Mouse (Mus musculus) gastrocnemius, adult 18-20 months (tissue): ENCODE measurements around the gene Samd1. TPM values are rescaled to one million over a fixed set of nuclear protein-coding genes. Genes with fewer than 3 reads are reported as not detected.
A peak's percentile ranks its signal among the peaks of the same experiment; 100 is the strongest.

Source experiments
- DNase-seq: peaks from one replicate; pipeline ENCODE4 v3.0.0; 2021; ENCODE audit warnings: low spot score
- long read RNA-seq, 2 experiments: library from polyadenylated mRNA; stranded (forward); transcript quantifications; one replicate each; pipeline ENCODE4 v2.0.0; 2021
- total RNA-seq, 2 experiments: library from RNA; stranded (reverse); gene quantifications; 2 replicates each; pipeline ENCODE4 v1.2.3; 2021

Gene Samd1
- total RNA-seq: 10 to 100 TPM; 12.3 to 16.9 TPM
- long read RNA-seq, experiment 1, partial matches to known transcripts: 0 of 2 reads
- long read RNA-seq, experiment 1, other reads (novel, unspliced or antisense): 0 of 2 reads
- long read RNA-seq, experiment 2, partial matches to known transcripts: 1 of 5 reads
- long read RNA-seq, experiment 2, other reads (novel, unspliced or antisense): 0 of 5 reads

DNA sequence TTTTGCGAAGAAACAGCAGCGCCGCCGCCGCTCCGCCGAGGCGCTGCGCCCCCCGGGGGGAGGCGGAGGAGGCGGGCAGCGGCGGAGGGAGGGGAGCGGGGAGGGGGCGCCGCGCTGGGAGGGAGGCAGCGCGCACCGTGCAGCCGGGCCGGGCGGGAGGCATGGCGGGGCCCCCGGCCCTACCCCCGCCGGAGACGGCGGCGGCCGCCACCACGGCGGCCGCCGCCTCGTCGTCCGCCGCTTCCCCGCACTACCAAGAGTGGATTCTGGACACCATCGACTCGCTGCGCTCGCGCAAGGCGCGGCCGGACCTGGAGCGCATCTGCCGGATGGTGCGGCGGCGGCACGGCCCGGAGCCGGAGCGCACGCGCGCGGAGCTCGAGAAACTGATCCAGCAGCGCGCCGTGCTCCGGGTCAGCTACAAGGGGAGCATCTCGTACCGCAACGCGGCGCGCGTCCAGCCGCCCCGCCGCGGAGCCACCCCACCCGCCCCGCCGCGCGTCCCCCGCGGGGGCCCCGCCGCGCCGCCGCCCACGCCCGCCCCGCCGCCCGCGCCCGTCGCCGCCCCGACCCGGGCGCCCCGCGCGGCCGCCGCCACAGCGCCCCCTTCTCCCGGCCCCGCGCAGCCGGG, at the start of gene Samd1:
Gene Samd1 (plus strand): TSS at position 162 of the 631 bp plus-strand sequence.
- no peak for DNase-seq

DNA sequence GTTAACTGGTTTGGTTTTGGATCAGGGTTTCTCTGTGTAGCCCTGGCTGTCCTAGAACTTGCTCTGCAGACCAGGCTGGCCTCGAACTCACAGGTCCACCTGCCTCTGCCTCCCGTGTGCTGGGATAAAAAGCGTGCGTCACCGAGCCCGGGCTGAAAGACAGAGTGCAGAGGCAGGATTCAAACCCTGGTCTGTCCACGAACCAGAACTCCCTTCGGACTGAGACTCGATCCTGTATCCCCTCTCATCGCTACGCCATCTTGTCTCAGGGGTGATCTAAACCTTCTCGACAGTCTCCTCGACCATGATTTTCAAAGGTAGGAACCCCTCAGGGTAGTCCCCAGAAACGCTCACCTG, 42.7 kb upstream of the Samd1 start:
- DNase-seq: no peak

DNA sequence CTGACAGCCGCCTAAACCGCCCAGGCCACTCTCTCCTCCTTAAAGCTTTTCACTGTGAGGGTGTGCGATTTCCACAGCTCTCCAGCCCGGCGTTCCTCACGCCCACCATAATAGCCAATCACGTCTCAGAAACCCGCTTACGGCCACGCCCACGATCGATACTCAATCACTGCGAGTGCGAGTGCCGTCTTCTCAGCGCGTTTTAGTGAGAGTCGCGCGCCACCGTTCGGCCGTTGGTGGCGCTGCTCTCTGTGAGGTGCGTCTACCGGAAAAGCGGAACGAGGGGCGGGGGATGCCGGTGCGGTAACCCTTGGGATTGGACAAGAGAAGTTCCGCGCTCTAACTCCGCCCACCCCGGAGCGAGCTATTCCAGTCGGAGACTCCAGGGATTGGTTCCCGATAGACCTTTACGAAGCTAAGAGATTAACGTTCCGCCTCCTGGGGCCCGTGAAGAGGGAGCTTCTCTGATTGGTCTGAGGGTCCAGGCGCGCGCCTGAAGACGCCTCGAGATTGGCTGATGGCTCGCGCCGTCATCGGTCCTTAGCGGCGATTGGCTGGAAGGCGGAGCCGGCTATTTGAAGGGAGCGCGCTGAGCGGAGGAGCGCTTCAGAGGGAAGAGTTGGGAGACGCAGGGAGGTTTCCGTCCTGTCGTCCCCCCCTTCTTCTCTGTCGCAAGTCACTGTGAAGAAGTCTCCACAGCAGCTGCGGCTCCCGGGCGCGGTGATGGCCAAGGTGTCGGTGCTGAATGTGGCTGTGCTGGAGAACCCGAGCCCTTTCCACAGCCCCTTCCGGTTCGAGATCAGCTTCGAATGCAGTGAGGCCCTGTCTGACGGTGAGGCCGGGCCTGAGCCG, 42.1 kb upstream of the Samd1 start, which contains the start of the genes Gm10644 and Asf1b:
Gene Gm10644 (minus strand): TSS at position 100 of the 852 bp plus-strand sequence.
Gene Asf1b (plus strand): TSS at position 402 of the 852 bp plus-strand sequence.
- peak; percentile 98 for DNase-seq

DNA sequence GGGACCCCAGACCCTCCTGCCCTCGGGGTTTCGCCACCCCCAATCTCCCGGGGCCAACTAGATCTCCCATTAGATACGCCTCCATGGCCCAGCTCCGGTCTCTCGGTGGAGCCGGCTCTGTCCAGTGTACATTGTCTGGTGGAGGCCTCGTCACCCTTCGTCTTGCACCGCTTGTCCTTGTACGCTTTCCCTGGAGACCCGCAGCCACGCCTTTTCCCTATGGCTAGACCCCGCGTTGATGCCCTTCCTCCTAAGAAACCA, 41.6 kb upstream of the Samd1 start:
- no peak for DNase-seq

DNA sequence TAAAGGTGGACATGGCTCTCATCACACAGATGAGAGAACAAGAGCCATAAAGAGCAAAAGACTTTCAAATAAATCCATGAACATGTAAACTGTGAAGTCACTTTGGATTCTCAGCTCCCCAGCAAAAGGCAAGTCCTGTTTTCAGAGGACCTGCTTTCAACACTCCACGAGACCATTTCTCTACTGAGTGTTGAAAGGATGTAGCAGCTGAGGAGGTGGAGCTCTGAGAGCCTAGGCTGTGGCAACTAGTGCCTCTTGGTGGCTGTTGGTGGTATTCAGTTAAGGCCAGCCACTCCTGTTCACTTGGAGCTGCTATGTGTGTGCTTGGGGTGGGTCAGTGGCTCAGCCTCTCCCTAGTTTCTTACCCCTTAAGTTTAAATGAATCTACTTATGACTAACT, 40.7 kb upstream of the Samd1 start:
- DNase-seq: no peak

DNA sequence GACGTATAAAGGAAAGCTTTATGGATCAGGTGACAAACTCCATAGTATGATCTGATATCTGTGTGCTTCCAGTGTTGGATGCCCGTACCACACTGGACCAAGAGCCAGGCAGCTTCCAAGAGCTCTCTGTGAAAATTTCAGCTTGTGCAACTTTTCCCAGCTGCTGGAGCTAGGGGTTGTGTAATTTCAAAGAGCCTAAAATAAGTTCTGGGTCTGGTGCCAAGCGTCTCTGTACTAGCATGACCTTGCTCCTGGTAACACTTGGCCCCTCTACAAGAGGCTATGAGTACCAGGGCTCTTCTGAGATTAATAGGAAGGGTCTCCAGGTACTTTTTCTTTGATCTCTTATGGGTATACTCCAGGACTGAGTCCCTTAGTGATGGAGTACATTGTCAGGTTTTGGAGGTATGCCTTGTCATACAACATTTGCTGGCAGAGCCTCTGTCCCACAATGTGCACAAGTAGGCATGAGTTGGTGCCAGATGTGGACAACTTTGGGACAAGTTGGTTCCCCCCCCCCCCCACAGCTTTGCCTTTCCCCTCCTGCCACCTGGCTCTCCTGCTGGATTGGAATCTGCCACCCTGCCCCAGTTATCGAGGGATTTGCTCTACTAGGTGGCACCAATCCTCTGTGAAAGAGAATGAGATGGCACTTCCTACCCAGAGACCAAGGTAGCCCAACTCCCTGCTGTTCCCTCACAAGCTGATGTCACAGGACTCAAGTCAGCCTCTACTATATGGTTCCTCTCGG, 33.3 kb upstream of the Samd1 start:
- peak; percentile 88 for DNase-seq

DNA sequence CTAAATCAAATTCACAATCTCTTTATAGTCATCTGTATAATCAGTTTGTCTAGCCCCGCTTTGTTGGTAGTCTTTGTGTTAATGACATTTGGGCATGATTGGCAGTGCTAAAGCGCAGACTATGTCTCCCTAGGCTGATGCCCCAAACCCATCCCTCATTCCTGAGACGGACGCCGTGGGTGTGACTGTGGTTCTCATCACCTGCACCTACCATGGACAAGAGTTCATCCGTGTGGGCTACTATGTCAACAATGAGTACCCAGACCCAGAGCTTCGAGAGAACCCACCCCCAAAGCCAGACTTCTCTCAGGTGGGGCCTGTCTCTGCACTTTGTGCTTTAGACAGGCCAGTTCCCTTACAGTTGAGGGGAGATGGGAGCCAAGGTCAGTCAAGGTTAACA, 29.8 kb upstream of the Samd1 start:
- no peak for DNase-seq

DNA sequence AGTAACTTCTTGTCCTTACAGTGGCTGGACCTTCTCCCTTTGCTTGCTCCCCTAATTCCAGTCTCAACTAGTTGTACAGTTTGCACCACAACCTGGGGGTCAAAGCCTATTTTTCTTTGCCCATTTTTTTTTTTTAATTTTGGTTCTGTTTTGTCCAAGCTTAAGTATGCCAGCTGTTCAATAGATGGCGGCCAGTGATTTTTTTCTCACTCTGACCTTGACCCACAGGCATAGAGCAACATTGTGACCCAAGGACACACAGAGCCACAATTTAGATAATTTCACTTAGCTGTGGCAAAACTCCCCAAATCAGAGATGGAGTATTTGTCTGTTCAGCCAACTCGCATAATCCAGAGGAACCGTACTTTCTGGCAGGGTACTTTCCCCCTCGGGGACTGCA, 26.4 kb upstream of the Samd1 start:
- DNase-seq: no peak

DNA sequence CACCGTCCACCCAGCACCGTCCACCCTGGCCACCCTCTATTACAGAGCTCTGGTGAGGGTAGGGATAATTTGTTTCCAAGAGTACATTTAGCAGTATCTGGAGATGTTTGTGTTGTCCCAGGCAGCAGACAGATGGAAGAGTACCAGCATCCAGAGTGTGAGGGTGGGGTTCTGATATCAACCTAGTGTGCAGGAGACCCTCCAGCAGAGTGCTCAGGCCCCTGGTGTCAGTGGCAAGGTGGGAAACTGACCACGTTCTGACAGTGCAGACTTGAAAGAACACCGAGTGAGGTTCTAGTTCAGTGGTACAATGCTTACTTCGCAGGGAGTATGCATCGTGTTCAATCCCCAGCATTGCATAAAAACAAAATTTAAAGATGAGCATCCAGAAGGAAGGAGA, 25.8 kb upstream of the Samd1 start:
- DNase-seq: no peak

DNA sequence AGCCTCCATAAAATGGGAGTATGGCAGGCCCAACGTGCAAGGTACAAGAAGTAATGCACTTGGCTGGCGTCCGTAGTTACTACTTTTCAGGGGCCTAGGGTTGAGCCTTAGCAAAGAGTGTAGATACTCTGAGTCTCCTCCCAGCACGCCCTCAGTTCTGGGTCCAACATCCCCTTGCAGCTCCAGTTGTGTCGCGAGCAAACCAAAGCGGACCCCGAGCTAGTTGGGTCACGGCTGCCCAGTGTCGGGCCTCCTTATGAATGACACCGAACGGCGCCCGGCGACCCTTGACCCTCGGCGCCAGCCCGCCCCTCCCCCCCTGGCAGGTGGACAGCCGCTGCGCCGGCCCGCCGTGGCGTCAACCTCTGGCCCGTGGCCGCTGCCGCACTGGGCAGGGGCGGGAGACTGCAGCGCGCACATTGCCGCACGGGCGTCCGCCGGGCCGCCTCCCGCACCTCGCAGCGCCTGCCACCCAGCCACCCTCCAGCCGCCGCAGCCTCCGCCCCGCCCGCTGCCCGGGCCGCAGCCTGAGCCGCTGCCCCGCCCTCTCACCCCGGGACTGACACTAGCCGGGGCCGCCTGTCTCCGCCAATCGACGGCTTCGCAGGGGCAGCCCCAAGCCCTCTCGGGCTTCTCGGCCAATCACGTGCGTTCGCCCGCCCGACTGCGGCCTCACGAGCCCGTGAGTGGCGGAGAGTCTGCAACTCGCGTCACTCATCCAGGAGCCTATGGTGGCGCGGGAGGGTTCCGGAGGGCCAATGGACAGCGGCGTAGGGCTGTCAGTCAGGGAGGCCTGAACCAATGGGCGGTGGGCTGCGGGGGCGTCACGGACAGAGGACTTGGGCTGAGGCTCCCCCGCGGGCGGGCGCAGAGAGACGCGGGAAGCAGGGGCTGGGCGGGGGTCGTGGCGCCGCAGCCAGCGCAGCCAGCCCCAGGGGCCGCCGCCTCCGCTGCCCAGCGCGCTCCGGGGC, 25.0 kb upstream of the Samd1 start, which contains the start of gene Prkaca:
Gene Prkaca (plus strand): TSS at position 844 of the 971 bp plus-strand sequence.
- peak; percentile 98 for DNase-seq

DNA sequence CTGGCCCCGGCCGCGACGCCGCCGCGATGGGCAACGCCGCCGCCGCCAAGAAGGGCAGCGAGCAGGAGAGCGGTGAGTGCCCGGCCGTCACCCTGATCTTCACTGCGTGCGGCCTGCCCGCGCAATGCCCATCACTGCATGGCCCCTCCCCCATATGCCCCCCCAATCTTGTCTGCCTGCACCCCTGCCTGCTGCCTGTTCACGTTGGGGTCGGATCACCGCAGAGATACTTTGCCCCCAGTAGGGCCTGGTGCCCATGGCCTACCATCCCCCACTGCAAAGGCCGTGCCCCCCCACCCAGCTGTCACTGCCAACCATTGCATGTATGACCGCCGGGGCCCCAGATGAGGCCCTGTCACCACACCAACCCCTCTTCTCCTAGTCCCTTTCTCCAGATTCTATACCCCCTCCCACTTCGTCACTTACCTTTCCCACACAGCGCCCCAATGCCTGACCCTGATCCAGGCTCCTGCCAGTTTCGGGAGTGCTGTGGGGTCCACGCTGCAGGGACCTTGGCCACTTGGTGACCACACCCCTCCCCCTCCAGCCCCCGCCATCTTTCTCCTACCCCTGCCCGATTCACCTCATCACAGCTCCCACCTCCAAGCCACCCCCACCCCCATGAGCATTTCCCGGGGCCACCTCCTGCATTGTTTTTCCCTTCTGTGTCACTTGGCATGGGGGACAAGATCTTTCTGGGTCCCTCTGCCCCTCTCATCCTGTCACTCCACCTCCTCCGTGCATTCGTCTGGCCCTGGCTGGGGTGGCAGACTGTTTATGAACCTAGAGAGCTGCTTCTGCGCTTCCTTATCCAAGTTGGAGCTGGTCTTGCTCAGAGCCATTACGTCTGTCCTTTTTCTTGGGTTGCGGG, 24.1 kb upstream of the Samd1 start:
- peak; percentile 20 for DNase-seq

DNA sequence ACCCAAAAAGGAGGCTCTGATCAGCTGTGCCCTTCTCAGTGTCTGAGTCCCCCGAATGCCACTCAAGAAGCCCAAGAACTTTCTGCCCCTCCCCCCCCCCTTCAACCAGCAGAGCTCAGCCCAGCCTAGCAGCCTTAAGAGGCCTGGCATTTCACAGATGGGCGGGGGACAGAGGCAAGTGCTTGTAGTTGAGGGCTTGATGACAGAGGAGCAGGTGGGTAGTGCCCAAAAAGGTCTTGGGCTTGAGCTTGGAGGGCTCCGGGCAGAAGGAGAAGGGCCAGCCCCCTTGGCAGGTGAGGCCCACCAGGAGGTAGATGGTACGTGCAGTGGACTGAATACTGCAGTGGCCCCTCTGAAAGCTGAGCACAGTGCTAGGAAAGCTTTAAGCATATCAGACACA, 23.0 kb upstream of the Samd1 start:
- DNase-seq: no peak

DNA sequence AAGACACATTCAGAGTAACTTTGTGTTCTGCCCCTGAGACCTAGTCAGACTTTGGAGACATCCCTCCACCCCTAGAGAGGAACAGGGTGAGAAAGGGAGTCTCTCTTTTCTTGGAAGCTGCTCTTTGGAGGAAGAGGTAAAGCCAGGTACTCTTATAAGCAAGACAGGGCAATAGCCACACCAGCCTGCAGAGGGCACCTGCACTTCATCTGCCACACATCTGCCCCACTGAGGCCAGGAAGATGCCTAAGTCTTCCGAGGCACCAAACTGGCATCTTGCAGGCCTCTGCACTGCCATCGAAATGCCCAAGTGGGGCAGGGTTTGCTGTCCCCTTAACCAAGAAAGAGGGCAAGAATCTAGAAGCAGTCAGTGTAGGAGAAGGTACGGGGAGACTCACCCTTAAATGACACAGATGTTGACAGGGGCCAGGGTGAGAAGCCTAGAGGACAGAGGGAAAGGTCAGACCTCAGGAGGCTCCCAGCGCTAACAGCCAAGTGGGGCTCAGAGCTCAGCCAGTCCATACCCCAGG, 21.3 kb upstream of the Samd1 start:
- DNase-seq: peak; percentile 51

DNA sequence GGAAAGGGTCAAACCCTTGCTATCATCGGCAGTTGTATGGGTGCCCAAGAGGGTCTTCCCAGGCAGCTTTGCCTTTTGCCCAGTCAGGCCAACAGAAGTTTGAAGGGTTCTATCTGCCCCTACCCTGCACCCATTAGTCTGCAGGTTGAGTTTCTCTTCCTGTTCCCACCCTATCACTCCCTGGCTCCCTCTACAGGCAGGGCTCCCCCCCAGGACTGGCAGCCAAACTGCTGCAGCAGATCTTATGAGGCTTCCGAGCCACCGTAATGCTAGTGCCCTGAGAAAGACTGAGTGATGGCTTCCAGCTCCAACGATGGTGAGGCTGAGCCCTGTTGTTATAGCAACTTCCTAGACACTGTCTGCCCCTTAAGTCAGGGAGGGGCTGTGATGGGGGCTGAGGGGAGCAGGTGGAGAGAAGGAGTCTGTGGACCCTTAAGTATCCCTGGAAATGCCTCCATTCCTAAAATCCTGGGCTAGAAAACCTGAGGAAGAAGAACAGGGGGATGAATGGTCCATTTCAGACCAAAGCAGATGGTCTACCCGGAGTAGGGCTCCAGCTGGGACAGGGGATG, 20.6 kb upstream of the Samd1 start:
- DNase-seq: no peak

DNA sequence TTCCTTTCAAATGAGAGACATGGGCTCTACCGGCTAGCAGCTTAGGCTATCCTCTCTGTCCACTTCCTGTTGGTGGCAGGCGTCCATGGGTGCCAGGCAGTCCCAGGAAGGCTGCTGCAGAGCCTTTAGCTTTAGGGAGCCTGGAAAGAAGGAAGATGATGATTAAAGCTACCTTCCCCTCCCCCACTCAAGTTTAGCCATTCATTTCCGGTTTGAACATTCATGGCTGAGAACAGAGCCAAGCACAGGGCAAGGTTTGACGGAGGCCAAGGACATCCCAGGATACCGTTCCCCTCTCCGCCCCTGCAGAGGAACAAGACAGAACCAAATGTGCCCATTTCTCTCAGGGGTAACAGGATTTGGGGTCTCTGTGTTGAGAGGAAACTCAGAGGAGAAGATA, 19.8 kb upstream of the Samd1 start:
- no peak for DNase-seq

DNA sequence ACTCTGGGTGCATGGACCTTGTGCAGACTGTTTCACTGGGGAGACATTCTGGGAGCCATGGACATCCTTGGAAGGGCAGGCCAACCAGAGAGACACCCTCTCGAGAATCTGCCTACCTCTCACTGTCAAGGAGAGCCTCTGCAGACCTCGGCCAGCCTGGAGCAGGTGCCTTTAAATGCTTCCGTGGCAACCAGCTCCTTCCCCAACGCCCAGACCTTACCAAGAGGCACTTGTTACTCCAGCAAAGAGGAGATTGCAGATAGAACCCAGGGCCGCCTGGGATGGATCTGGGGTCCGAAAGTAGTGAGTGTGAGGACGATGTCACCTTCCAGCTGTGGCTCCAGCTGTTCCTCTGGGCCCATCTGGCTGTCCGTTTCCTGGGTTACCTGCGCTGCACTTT, 19.3 kb upstream of the Samd1 start:
- no peak for DNase-seq

DNA sequence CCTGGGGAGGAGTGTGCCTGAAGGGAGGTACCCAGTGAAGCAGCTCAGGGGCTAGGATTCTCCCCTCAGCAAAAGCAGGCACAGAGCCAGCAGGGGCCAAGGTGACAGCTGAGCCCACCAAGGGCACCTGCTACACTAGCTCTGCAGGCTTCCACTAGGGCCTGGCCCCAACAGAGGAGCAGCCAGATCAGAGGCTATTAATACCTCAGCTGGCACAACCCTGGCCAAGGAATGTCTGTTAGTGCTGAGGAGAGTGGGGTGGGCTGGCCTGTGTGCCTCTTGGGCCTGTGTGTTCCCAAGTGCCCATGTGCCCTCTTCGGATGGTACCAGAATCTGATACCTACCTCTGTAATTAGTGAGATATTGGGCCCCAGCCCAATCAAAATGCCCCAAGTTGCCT, 17.2 kb upstream of the Samd1 start:
- peak; percentile 78 for DNase-seq

DNA sequence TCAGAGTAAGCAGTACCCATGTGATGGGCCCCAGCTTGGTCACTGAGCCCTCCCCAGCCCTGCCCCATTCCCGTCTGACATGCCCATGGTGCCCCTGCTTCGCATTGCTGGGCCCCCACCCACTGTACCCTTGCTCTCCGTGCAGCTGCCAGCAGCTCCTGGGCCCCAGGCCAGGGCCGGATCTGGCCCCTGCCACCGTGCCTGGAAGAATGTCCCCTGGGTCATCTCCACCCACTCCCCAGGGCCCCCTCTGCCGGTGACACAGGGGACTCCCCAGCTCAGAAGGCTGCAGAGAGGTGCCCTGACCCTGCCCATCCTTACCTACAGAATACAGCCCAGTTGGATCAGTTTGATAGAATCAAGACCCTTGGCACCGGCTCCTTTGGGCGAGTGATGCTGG, 16.6 kb upstream of the Samd1 start:
- peak; percentile 75 for DNase-seq

DNA sequence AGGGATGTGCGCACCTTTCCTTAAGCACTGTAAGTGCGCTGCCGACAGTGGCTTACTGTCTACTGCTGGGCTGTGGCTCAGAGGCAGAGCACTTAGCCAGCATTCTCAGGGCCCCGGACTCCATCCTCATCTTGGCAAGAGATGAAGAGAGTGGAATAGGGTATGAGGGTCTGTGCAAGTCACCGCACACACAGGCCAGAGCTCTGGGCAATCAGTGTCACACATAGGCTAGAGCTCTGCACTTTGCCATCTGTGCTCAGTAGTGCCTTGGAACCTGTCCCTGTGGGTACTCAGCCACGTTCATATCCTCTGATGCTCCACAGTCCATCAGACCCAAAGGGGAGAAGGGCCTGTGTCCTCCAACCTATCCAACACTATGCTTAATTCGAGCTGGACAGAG, 15.9 kb upstream of the Samd1 start:
- DNase-seq: no peak
